Mouse (Mus musculus): Measurements from ENCODE around the gene Mpp1. TPM values are rescaled to one million over a fixed set of nuclear protein-coding genes. Genes with fewer than 3 reads are reported as not detected.

Mpp1 gene
- polyA plus RNA-seq, 1 experiment from 2014 or later, result 26.4 TPM

DNA sequence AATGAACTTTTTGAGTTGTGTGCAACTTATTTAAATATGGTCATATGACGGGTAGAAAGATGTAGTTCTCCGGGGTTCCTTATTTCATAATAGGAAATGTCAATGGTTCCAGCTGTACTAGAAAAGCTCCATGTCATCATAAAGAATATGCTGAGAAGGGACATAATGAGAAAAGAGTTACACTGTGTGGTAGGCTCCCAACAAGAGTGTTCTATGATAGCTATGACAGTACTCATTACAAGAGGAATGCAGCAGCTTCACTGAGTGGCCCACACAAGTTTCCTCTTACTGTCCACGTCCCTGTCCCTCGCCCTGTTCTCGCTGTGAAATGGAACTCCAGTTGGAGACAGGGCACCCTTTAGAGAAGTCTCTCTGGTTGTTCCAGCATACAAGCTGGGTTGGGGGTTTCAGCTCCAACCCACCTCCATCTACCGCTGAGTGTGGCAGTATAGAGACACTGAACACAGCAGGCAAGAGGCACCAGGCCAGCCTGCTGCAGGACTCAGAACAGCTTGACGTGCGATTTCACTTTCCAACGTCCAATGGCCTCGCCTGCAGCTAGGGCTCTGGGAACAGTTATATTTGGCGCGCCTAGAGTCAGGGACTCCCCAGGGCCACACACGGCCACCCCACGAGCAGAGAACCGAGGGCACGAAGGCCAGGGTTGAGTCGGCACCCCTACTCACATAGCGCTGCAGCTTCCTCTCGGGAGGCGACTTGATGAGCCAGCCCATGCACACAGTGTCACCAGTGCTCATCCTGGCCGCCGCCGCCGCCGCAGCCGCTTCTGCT, 46.6 kb downstream of the Mpp1 start:
- H3K4me3 ChIP-seq, result peak overlapping the region; percentile 64
- H3K4me2 ChIP-seq, result peak overlapping the region; percentile 70
- no peaks in the 10 kb centered on the region for H3K27me3 ChIP-seq (replicated peaks)
- H3K9ac ChIP-seq, result peak overlapping the region; percentile 35; the same call in 1 of the 2 replicates
- WGBS, result 18% methylated on average over 23 of the region's 26 CpGs
- H3K4me1 ChIP-seq (replicated peaks), result no peaks in the 10 kb centered on the region
- H3K27ac ChIP-seq (ENCODE audit: poor library complexity, severe bottlenecking), result no peak overlapping the region
- no peaks in the 10 kb centered on the region for H3K36me3 ChIP-seq
- ATAC-seq (ENCODE audit: insufficient number of reproducible peaks, low FRiP score), result peak; percentile 53
- no peaks in the 10 kb centered on the region for H3K9me3 ChIP-seq (replicated peaks)

- Histone ChIP-seq H3K4me2 (no peak overlapping the region), H3K9ac (no peak overlapping the region), H3K27me3 (replicated peaks) (no peaks in the 10 kb centered on the region), H3K9me3 (replicated peaks) (no peaks in the 10 kb centered on the region), H3K36me3 (no peaks in the 10 kb centered on the region), H3K27ac (ENCODE audit: poor library complexity, severe bottlenecking) (no peak overlapping the region), H3K4me1 (replicated peaks) (no peaks in the 10 kb centered on the region), H3K4me3 (no peak overlapping the region)
- WGBS, result 28% methylated on average over 2 of the region's 2 CpGs
- ATAC-seq (ENCODE audit: insufficient number of reproducible peaks, low FRiP score), result no peak
These were observed 48.5 kb downstream of the Mpp1 start for GRCm38 (mm10) chrX:75082351-75082750.

Other genes with a start within 250 kb of the Mpp1 start
- 1.1 and 2.4 TPM in 2 replicates for gene Gab3, start 45.6 kb downstream of the Mpp1 start, polyA plus RNA-seq (2016; fragmentation: Nextera tagmentation; extraction: Ambion mirVana)
- 59.3 and 72.5 TPM in 2 replicates for gene Dkc1, start 35.2 kb downstream of the Mpp1 start, polyA plus RNA-seq (2016; fragmentation: Nextera tagmentation; extraction: Ambion mirVana)
- not detected in 2 replicates for gene Smim9, start 32.8 kb upstream of the Mpp1 start, polyA plus RNA-seq (2016; fragmentation: Nextera tagmentation; extraction: Ambion mirVana)

Measured in heart, embryonic 12.5 days (tissue).